Mouse (Mus musculus) olfactory bulb, adult 2 months (tissue): Measurements from ENCODE around the gene Ccdc85b. TPM values are rescaled to one million over a fixed set of nuclear protein-coding genes. Genes with fewer than 3 reads are reported as not detected.

ENCODE experiments used
- H3K27ac ChIP-seq: fragments of 200-500 bp; 2 replicates; pipeline ENCODE4 v1.5.1; 2012; ENCODE audit warnings: low read depth, low read length; ENCODE audit not compliant: insufficient read depth
- H3K4me1 ChIP-seq: fragments of 200-500 bp; 2 replicates; pipeline ENCODE4 v1.6.1; 2012; ENCODE audit warnings: low read length; ENCODE audit not compliant: control insufficient read depth, insufficient read depth
- H3K4me3 ChIP-seq: fragments of 200-500 bp; 2 replicates; pipeline ENCODE4 v1.5.1; 2012; ENCODE audit warnings: mild to moderate bottlenecking, low read depth, low read length, moderate library complexity; ENCODE audit not compliant: insufficient read depth
- CTCF ChIP-seq: fragments of 200-500 bp; IDR thresholded peaks from 2 replicates; pipeline ENCODE4 v1.5.1; 2012; ENCODE audit warnings: low read depth, mild to moderate bottlenecking, low read length, moderate library complexity; ENCODE audit not compliant: insufficient read depth
- POLR2A ChIP-seq: fragments of 200-500 bp; IDR thresholded peaks from 2 replicates; pipeline ENCODE4 v1.6.1; 2012; ENCODE audit warnings: mild to moderate bottlenecking, low read depth, low read length, moderate library complexity; ENCODE audit not compliant: insufficient read depth
- WGBS: fragments of 180-500 bp; shearing (Covaris S2); methylation state at CpG from one replicate; pipeline ENCODE4 v1.1.7; 2018; 5-methylcytosine and 5-hydroxymethylcytosine counted together
- polyA plus RNA-seq: library from polyadenylated mRNA; stranded (reverse); fragments of >200 nt; gene quantifications from 2 replicates; pipeline ENCODE4 v1.2.4, GENCODE M21; 2012; ENCODE audit warnings: low replicate concordance; ENCODE audit not compliant: missing spikeins, insufficient read depth, insufficient read length

Ccdc85b gene
- polyA plus RNA-seq, 1 experiment, result not detected

DNA sequence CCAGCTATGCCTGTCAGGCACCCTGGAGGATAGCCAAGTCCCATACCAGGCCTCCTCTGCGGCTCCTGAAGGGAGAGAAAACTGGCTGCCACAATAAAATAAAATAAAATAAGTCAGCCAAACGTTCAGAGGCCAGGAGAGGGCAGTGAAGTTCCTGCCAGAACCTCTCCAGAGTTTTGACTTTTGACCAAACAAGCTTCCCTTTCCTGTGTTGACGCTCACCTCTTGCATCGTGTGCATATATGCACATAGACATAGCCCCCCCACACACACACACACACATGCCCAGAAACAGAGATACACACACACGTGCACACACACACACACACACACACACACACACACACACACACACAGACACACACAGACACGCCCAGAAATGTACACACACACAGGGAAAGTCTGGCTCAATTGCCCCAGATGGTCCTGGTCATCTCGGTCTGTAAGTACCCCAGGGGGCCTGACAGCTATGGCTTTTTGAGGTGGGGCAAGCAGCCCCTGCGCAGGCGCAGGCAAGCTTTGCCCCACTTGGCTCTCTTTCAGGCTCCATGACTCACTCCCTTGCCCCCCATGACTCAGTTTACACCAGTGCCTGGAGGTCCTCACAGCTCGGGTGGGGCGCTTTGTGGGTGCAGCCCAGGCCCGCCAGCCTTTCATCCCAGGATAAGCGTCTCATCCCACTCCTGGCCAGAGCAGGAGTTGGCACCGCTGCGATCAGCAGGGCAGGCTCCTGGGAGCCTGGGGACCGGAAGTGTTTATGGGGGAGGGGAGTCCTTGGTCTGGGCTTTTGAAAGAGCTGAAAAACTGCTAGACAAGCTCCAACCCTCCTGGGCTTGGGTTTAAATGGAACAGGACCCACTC lies 24.5 kb downstream of the Ccdc85b start:
- WGBS, result 10% methylated on average over 16 of the region's 16 CpGs
- H3K4me3 ChIP-seq, result peak overlapping the region; percentile 10; the same call in 1 of the 2 replicates
- no peak for TF ChIP-seq POLR2A
- no peak for TF ChIP-seq CTCF
- peaks cover 16% of the 10 kb centered on the region for H3K4me1 ChIP-seq
- H3K27ac ChIP-seq, result no peak overlapping the region

DNA sequence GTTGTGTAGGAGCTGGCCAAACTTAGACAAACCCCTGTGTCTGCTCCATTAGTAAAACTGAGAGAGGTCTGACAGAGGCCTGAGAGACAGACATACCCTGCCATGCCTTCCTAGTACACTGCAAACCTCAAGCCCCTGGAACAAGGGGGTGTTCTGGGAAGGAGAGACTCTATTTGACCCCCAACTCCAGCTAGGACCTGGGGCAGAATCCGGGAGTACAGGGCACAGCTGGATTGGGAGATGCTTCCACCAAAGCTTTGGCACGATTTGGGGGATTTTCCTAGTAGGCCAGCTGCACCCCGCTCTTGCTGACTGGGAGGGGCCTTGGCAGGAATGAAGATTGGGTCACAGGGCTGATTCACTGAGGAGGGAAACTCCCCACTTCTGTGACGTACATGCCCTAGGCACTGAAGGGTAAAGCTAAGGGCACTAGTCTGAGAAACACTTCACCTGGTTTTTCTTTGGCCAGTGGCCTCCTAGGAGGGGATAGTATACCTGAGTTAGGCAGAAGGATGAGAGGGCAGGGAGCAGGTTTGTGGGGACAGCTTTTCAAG lies 25.7 kb downstream of the Ccdc85b start:
- H3K4me3 ChIP-seq, result no peak overlapping the region
- H3K4me1 ChIP-seq, result peaks cover 19% of the 10 kb centered on the region
- no peak overlapping the region for H3K27ac ChIP-seq
- 62% methylated on average over 4 of the region's 4 CpGs for WGBS
- TF ChIP-seq POLR2A (no peak), CTCF (no peak)

GRCm38 (mm10) chr19:5430408-5430807 lies 27.3 kb downstream of the Ccdc85b start:
- TF ChIP-seq POLR2A (no peak), CTCF (no peak)
- H3K27ac ChIP-seq, result no peak overlapping the region
- H3K4me1 ChIP-seq, result peaks cover 32% of the 10 kb centered on the region
- 53% methylated on average over 1 of the region's 1 CpGs for WGBS
- no peak overlapping the region for H3K4me3 ChIP-seq

DNA sequence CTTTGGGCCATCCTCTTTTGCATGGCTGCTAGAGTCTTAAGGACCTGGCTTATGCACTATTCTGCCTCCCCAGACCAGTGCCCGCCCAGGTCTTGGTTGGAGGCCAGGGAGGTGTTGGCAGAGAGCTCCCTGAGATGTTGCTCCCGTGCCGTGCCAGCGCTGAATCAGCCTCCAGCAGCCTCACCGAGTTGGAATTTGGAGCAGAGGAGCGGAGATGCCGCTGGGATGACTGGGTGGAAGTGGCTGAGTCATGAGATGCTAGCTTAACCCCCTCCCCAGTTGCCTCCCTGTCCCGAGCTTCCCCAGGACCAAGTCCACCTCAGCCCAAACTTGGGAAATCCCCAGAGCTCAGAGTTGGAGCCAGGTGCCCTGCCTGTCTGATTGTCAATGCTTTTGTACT lies 27.9 kb downstream of the Ccdc85b start:
- Histone ChIP-seq H3K4me3 (no peak overlapping the region), H3K4me1 (peaks cover 32% of the 10 kb centered on the region), H3K27ac (no peak overlapping the region)
- TF ChIP-seq POLR2A (no peak), CTCF (no peak)
- WGBS, result 29% methylated on average over 8 of the region's 8 CpGs

- no peak for TF ChIP-seq POLR2A
- no peak for TF ChIP-seq CTCF
- 86% methylated on average over 4 of the region's 4 CpGs for WGBS
- H3K4me1 ChIP-seq, result peaks cover 32% of the 10 kb centered on the region
- H3K4me3 ChIP-seq, result no peak overlapping the region
- no peak overlapping the region for H3K27ac ChIP-seq
Measured at GRCm38 (mm10) chr19:5429219-5429618, 28.5 kb downstream of the Ccdc85b start.

- no peak for TF ChIP-seq POLR2A
- no peak for TF ChIP-seq CTCF
- Histone ChIP-seq H3K4me1 (peaks cover 35% of the 10 kb centered on the region), H3K4me3 (no peak overlapping the region), H3K27ac (no peak overlapping the region)
- 88% methylated on average over 2 of the region's 2 CpGs for WGBS
Measured at GRCm38 (mm10) chr19:5428083-5428482, 29.6 kb downstream of the Ccdc85b start.

DNA sequence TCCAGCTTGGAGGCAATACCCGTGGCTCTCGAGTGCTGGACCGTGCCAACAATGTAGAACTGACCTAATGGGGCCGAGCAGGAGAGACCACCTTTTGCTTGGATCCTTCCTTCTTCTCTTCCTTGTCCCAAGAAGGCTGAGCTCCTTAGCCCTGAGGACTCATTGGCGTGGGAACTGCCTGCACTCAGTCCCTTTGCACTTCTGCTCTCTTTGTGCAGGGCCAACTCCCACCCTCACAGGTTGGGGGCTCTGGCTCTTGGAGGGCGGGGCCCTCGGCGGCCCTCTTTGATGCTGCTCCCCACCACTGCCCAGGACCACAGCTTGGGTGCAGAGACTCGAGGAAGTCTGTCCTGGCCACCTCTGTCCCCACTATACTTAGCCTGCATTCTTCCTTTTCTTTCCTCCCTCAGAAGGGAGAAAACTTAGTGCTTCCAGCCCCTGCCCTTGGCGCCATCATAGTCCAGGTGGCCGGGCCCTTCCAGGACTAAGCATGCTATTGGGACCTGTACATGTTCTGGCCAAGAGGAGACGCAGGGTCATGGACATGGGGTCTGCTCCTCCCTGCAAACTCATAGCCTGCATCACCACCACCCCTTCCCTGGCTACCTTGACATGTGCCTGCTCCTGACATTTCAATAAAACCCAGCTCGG lies 30.9 kb downstream of the Ccdc85b start:
- TF ChIP-seq CTCF, result no peak
- TF ChIP-seq POLR2A, result no peak
- no peak overlapping the region for H3K4me3 ChIP-seq
- no peak overlapping the region for H3K27ac ChIP-seq
- WGBS, result 91% methylated on average over 13 of the region's 13 CpGs
- peaks cover 42% of the 10 kb centered on the region for H3K4me1 ChIP-seq

GRCm38 (mm10) chr19:5425906-5426565 lies 31.7 kb downstream of the Ccdc85b start:
- WGBS, result 84% methylated on average over 18 of the region's 18 CpGs
- peak overlapping the region; percentile 99 for H3K4me3 ChIP-seq
- TF ChIP-seq CTCF (no peak), POLR2A (no peak)
- peaks cover 42% of the 10 kb centered on the region for H3K4me1 ChIP-seq
- no peak overlapping the region; the same call in 1 of the 2 replicates for H3K27ac ChIP-seq
